Mouse (Mus musculus): ENCODE results near the gene 5430427O19Rik. TPM values are rescaled to one million over a fixed set of nuclear protein-coding genes. Genes with fewer than 3 reads are reported as not detected.

Gene 5430427O19Rik
- total RNA-seq, 2 experiments from 2014 or later, result 0.14 TPM; not detected in 1

Other genes with a start within 250 kb of the 5430427O19Rik start
- 10 to 100 TPM; 22.8 to 27.2 TPM for gene Gk, start 93.5 kb upstream of the 5430427O19Rik start, total RNA-seq (2021)
- not detected for gene Samt3, start 173.8 kb downstream of the 5430427O19Rik start, total RNA-seq (2021)

Data from left cerebral cortex, postnatal 10 days (tissue).